Mouse (Mus musculus) CH12.LX (cell line): ENCODE results near the gene Ccdc162. TPM values are rescaled to one million over a fixed set of nuclear protein-coding genes. Genes with fewer than 3 reads are reported as not detected.

Experiments
- DNase-seq: peaks from one replicate; pipeline ENCODE4 v3.0.0-alpha.2; 2013; ENCODE audit errors: extremely low read depth
- H3K27ac ChIP-seq: 2 replicates; pipeline ENCODE4 v1.5.1; 2012; ENCODE audit warnings: low read depth, mild to moderate bottlenecking, control low read depth, moderate library complexity; ENCODE audit not compliant: insufficient read depth
- H3K27me3 ChIP-seq: replicated peaks from 2 replicates; pipeline ENCODE3; 2012; ENCODE audit warnings: inconsistent platforms
- H3K36me3 ChIP-seq, 2 experiments: replicated peaks in 1 of 2; 2 replicates each; pipeline versions ENCODE3 to v1.6.1; 2012; ENCODE audit warnings: inconsistent platforms in 1 of 2, low read length in 1 of 2, mild to moderate bottlenecking in 1 of 2, mixed read lengths in 1 of 2, moderate library complexity in 1 of 2; ENCODE audit not compliant: control insufficient read depth in 1 of 2, insufficient read depth in 1 of 2
- H3K4me1 ChIP-seq, 2 experiments: 2 replicates each; pipeline ENCODE4 v1.6.1; 2012; ENCODE audit warnings: inconsistent platforms in 1 of 2, moderate library complexity in 1 of 2; ENCODE audit not compliant: insufficient read depth in 2 of 2, control insufficient read depth in 1 of 2
- H3K4me2 ChIP-seq: 2 replicates; pipeline ENCODE4 v1.6.1; 2012; ENCODE audit warnings: low read depth, mild to moderate bottlenecking, control low read depth; ENCODE audit not compliant: poor library complexity, insufficient read depth, severe bottlenecking
- H3K4me3 ChIP-seq, 3 experiments: fragments of 150-350 bp in 1 of 3; sonication (generic) in 1 of 3; replicated peaks in 1 of 3; 2 replicates each; pipeline versions ENCODE3 to v1.5.1; 2011 to 2012; ENCODE audit warnings: low read depth in 2 of 3, low read length in 2 of 3, mild to moderate bottlenecking in 2 of 3, moderate library complexity in 2 of 3, control low read depth in 1 of 3, improper control_type of control experiment in 1 of 3, inconsistent platforms in 1 of 3, mixed read lengths in 1 of 3; ENCODE audit not compliant: poor library complexity in 1 of 3
- H3K79me2 ChIP-seq: replicated peaks from 2 replicates; pipeline ENCODE4 v1.6.1; 2012; ENCODE audit warnings: mild to moderate bottlenecking, moderate library complexity; ENCODE audit not compliant: control insufficient read depth, poor library complexity, insufficient read depth, severe bottlenecking; ENCODE audit errors: extremely low read depth
- H3K9ac ChIP-seq: 2 replicates; pipeline ENCODE4 v1.6.1; 2012; ENCODE audit warnings: low read depth, mild to moderate bottlenecking, control low read depth, moderate library complexity; ENCODE audit not compliant: insufficient read depth
- H3K9me3 ChIP-seq: replicated peaks from 2 replicates; pipeline ENCODE3; 2012; ENCODE audit warnings: low read length, inconsistent platforms, mixed read lengths
- CHD2 ChIP-seq: IDR thresholded peaks from 2 replicates; pipeline ENCODE4 v1.6.1; 2011; ENCODE audit warnings: low read length, improper control_type of control experiment
- E2F4 ChIP-seq: IDR thresholded peaks from 2 replicates; pipeline ENCODE4 v1.6.1; 2011; ENCODE audit warnings: low read depth, low read length, improper control_type of control experiment; ENCODE audit not compliant: insufficient replicate concordance
- ELF1 ChIP-seq: IDR thresholded peaks from 2 replicates; pipeline ENCODE4 v1.6.1; 2014; ENCODE audit warnings: low read depth, mild to moderate bottlenecking, inconsistent platforms, low read length, improper control_type of control experiment
- EP300 ChIP-seq: IDR thresholded peaks from 2 replicates; pipeline ENCODE4 v1.6.1; 2011; ENCODE audit warnings: low read length, improper control_type of control experiment
- ETS1 ChIP-seq: conservative IDR thresholded peaks from 2 replicates; pipeline ENCODE4 v1.6.1; 2012; ENCODE audit warnings: low read depth, mild to moderate bottlenecking, inconsistent platforms, low read length, improper control_type of control experiment, moderate library complexity
- IRF4 ChIP-seq: IDR thresholded peaks from 2 replicates; pipeline ENCODE4 v1.6.1; 2014; ENCODE audit warnings: low read depth, mild to moderate bottlenecking, inconsistent platforms, low read length, improper control_type of control experiment
- JUN ChIP-seq: IDR thresholded peaks from 2 replicates; pipeline ENCODE4 v1.6.1; 2011; ENCODE audit warnings: low read depth, mild to moderate bottlenecking, low read length, improper control_type of control experiment, moderate library complexity; ENCODE audit not compliant: insufficient read depth
- JUND ChIP-seq: conservative IDR thresholded peaks from 2 replicates; pipeline ENCODE4 v1.6.1; 2011; ENCODE audit warnings: low read depth, low read length, improper control_type of control experiment
- KAT2A ChIP-seq: IDR thresholded peaks from 2 replicates; pipeline ENCODE4 v1.6.1; 2012; ENCODE audit warnings: low read length, improper control_type of control experiment, inconsistent platforms; ENCODE audit not compliant: insufficient replicate concordance
- MAFK ChIP-seq: IDR thresholded peaks from 2 replicates; pipeline ENCODE4 v1.6.1; 2011; ENCODE audit warnings: low read length, improper control_type of control experiment; ENCODE audit not compliant: insufficient replicate concordance
- MAX ChIP-seq: IDR thresholded peaks from 2 replicates; pipeline ENCODE4 v1.6.1; 2011; ENCODE audit warnings: low read length, improper control_type of control experiment
- MAZ ChIP-seq: IDR thresholded peaks from 2 replicates; pipeline ENCODE4 v1.6.1; 2012; ENCODE audit warnings: low read depth, mild to moderate bottlenecking, inconsistent platforms, low read length, improper control_type of control experiment, moderate library complexity
- MEF2A ChIP-seq: IDR thresholded peaks from 2 replicates; pipeline ENCODE4 v1.6.1; 2014; ENCODE audit warnings: low read depth, mild to moderate bottlenecking, inconsistent platforms, low read length, improper control_type of control experiment, borderline replicate concordance
- MYC ChIP-seq: IDR thresholded peaks from 2 replicates; pipeline ENCODE4 v1.6.1; 2011; ENCODE audit warnings: low read depth, mild to moderate bottlenecking, improper control_type of control experiment, low read length
- NELFE ChIP-seq: IDR thresholded peaks from 2 replicates; pipeline ENCODE4 v1.6.1; 2011; ENCODE audit warnings: low read depth, low read length, improper control_type of control experiment
- NRF1 ChIP-seq: IDR thresholded peaks from 2 replicates; pipeline ENCODE4 v1.6.1; 2014; ENCODE audit warnings: low read depth, mild to moderate bottlenecking, inconsistent platforms, low read length, improper control_type of control experiment, moderate library complexity
- PAX5 ChIP-seq: IDR thresholded peaks from 2 replicates; pipeline ENCODE4 v1.6.1; 2012; ENCODE audit warnings: low read length, inconsistent platforms, mixed read lengths
- POLR2AphosphoS2 ChIP-seq: IDR thresholded peaks from 2 replicates; pipeline ENCODE4 v1.6.1; 2011; ENCODE audit warnings: low read depth, low read length, improper control_type of control experiment
- RAD21 ChIP-seq: IDR thresholded peaks from 2 replicates; pipeline ENCODE4 v1.6.1; 2011; ENCODE audit warnings: low read depth, mild to moderate bottlenecking, low read length, improper control_type of control experiment, moderate library complexity
- RCOR1 ChIP-seq: conservative IDR thresholded peaks from 2 replicates; pipeline ENCODE4 v1.6.1; 2012; ENCODE audit warnings: low read depth, mild to moderate bottlenecking, inconsistent platforms, low read length, improper control_type of control experiment
- SIN3A ChIP-seq: IDR thresholded peaks from 2 replicates; pipeline ENCODE4 v1.6.1; 2012; ENCODE audit warnings: low read length, improper control_type of control experiment, inconsistent platforms
- SMC3 ChIP-seq: IDR thresholded peaks from 2 replicates; pipeline ENCODE4 v1.6.1; 2011; ENCODE audit warnings: low read depth, low read length, improper control_type of control experiment
- TBP ChIP-seq: conservative IDR thresholded peaks from 2 replicates; pipeline ENCODE4 v1.6.1; 2011; ENCODE audit warnings: low read depth, low read length, improper control_type of control experiment
- TCF12 ChIP-seq: IDR thresholded peaks from 2 replicates; pipeline ENCODE4 v1.6.1; 2014; ENCODE audit warnings: low read depth, mild to moderate bottlenecking, inconsistent platforms, low read length, improper control_type of control experiment
- UBTF ChIP-seq: IDR thresholded peaks from 2 replicates; pipeline ENCODE4 v1.6.1; 2012; ENCODE audit warnings: low read depth, mild to moderate bottlenecking, inconsistent platforms, low read length, improper control_type of control experiment, moderate library complexity
- USF1 ChIP-seq: IDR thresholded peaks from 2 replicates; pipeline ENCODE4 v1.6.1; 2014; ENCODE audit warnings: low read depth, mild to moderate bottlenecking, inconsistent platforms, low read length, improper control_type of control experiment
- USF2 ChIP-seq: conservative IDR thresholded peaks from 2 replicates; pipeline ENCODE4 v1.6.1; 2011; ENCODE audit warnings: low read depth, low read length, improper control_type of control experiment
- ZC3H11A ChIP-seq: IDR thresholded peaks from 2 replicates; pipeline ENCODE4 v1.6.1; 2012; ENCODE audit warnings: low read depth, mild to moderate bottlenecking, inconsistent platforms, low read length, improper control_type of control experiment
- ZKSCAN1 ChIP-seq: IDR thresholded peaks from 2 replicates; pipeline ENCODE4 v1.6.1; 2012; ENCODE audit warnings: low read depth, inconsistent platforms, low read length, improper control_type of control experiment, borderline replicate concordance
- ZMIZ1 ChIP-seq: IDR thresholded peaks from 2 replicates; pipeline ENCODE4 v1.6.1; 2012; ENCODE audit warnings: low read depth, mild to moderate bottlenecking, inconsistent platforms, low read length, improper control_type of control experiment
- ZNF384 ChIP-seq: IDR thresholded peaks from 2 replicates; pipeline ENCODE4 v1.6.1; 2012; ENCODE audit warnings: low read depth, low read length, improper control_type of control experiment, inconsistent platforms
- dilution Hi-C: fragments of 300-500 bp; cut with MboI; formaldehyde crosslinking; loops from 2 replicates; pipeline ENCODE4 v1.14.3; 2020; ENCODE audit warnings: low sequenced_read_pairs; ENCODE audit not compliant: extremely low pct_unique_long_range_greater_than_20kb, extremely low pct_ligation_motif_present
- in situ Hi-C: fragments of 300-500 bp; cut with MboI; formaldehyde crosslinking; loops from 3 replicates; pipeline ENCODE4 v1.14.3; 2019; ENCODE audit warnings: low sequenced_read_pairs, low pct_ligation_motif_present, low pct_unique_long_range_greater_than_20kb, mixed read lengths
- polyA plus RNA-seq: library from polyadenylated mRNA; unstranded; fragments of >175 nt; gene quantifications from 2 replicates; pipeline ENCODE4 v1.2.1, GENCODE M21; 2012; ENCODE audit warnings: low read depth; ENCODE audit not compliant: insufficient read length
- total RNA-seq, 2 experiments: library from RNA; depleted of rRNA; stranded (reverse); fragments of 300-350 nt in 1 of 2; fragments of >200 nt in 1 of 2; gene quantifications; 2 replicates each; pipeline ENCODE4 v1.2.3; 2012 to 2014

Gene Ccdc162
- total and polyA plus RNA-seq, 3 experiments: 0.64 to 1.3 (median 1.3) TPM

DNA sequence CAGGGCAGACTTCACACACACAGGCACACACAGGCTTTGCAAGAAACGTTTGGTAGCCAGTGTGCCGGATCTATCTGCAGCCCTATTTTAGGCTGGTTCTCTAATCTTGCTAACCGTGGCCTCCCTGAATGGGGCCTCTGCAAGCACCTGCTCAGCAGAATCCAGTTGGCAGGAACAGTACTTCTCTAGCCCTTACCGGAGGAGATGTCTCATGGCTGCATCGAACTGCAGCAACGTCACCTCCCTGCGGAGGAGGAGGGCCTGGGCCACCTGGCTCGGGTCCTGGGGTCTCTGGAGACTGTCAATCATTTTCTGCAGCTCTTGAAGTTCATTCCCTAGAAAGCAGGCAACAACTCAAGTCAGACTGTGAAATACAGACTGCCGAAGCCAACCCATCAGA lies 118.2 kb downstream of the Ccdc162 start:
- dilution Hi-C loops: no loop called here
- Histone ChIP-seq H3K4me3 (no peak overlapping the region), H3K4me2 (no peak overlapping the region), H3K27me3 (no peaks in the 10 kb centered on the region), H3K9me3 (no peaks in the 10 kb centered on the region), H3K9ac (no peak overlapping the region), H3K36me3 (no peaks in the 10 kb centered on the region), H3K79me2 (no peaks in the 10 kb centered on the region), H3K4me1 (peaks cover 17 to 67% of the 10 kb centered on the region in 2 experiments), H3K27ac (no peak overlapping the region)
- in situ Hi-C loops: no loop called here
- DNase-seq: no peak
- TF ChIP-seq USF2 (no peak), PAX5 (no peak), ZNF384 (no peak), POLR2AphosphoS2 (no peak), RCOR1 (no peak)

DNA sequence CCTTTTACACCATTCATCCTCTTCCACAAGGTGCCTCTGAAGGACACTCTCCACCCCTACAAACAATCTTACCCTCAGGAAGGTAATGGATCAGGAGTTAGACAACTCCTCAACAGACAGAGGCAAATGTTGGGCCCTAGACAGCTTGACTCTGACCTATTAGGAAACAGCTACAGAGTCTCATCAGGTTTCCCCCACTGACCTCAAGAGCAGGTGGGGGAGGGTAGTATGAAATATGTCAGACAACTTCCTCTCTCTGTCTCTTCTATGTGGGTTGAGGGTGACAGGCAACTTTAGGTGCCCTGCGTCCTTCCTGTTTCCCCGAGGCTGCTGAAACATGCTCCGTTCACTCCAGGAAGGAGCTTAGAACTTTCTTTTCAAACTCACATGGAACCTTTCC lies 120.9 kb downstream of the Ccdc162 start:
- Histone ChIP-seq H3K36me3 (no peaks in the 10 kb centered on the region), H3K4me2 (peak overlapping the region; percentile 33; the same call in 1 of the 2 replicates), H3K9ac (no peak overlapping the region), H3K79me2 (no peaks in the 10 kb centered on the region), H3K27me3 (no peaks in the 10 kb centered on the region), H3K27ac (0 out of 2 replicates have a peak overlapping the region, but pooled peaks have one; percentile 13), H3K4me1 (peaks cover 11 to 50% of the 10 kb centered on the region in 2 experiments), H3K4me3 (peak overlapping the region in 1 of 3 experiments; percentile 27), H3K9me3 (peaks cover 2% of the 10 kb centered on the region)
- in situ Hi-C loops (no loop called here), dilution Hi-C loops (no loop called here)
- peak; percentile 92 for DNase-seq
- peak; percentile 91 for TF ChIP-seq CHD2
- peak; percentile 57; the same call in 1 of the 2 replicates for TF ChIP-seq IRF4
- no peak for TF ChIP-seq USF2
- no peak for TF ChIP-seq USF1
- peak; percentile 50; the same call in 1 of the 2 replicates for TF ChIP-seq TCF12
- no peak for TF ChIP-seq E2F4
- TF ChIP-seq MAFK: no peak
- TF ChIP-seq MAX: peak; percentile 25; the same call in 1 of the 2 replicates
- TF ChIP-seq SMC3: peak; percentile 13; the same call in 1 of the 2 replicates
- no peak for TF ChIP-seq PAX5
- 0 out of 2 replicates have a peak, but pooled peaks have one; percentile 65 for TF ChIP-seq MAZ
- peak; percentile 57; the same call in 1 of the 2 replicates for TF ChIP-seq TBP
- peak; percentile 36; the same call in 1 of the 2 replicates for TF ChIP-seq MYC
- 0 out of 2 replicates have a peak, but pooled peaks have one; percentile 51 for TF ChIP-seq RCOR1
- no peak for TF ChIP-seq UBTF
- TF ChIP-seq RAD21: no peak; the same call in none of the 2 replicates
- TF ChIP-seq ZKSCAN1: no peak
- no peak for TF ChIP-seq ZMIZ1
- no peak; the same call in 1 of the 2 replicates for TF ChIP-seq JUND
- TF ChIP-seq ZC3H11A: no peak
- TF ChIP-seq ETS1: peak; percentile 56; the same call in 1 of the 2 replicates
- TF ChIP-seq ELF1: peak; percentile 67
- TF ChIP-seq SIN3A: peak; percentile 48
- 0 out of 2 replicates have a peak, but pooled peaks have one; percentile 10 for TF ChIP-seq MEF2A
- peak; percentile 64 for TF ChIP-seq NELFE
- TF ChIP-seq KAT2A: no peak
- no peak for TF ChIP-seq ZNF384
- TF ChIP-seq EP300: peak; percentile 64
- no peak for TF ChIP-seq POLR2AphosphoS2
- TF ChIP-seq NRF1: no peak
- peak; percentile 17; the same call in 1 of the 2 replicates for TF ChIP-seq JUN
